Mouse (Mus musculus) gastrocnemius, adult 2 months (tissue): ENCODE measurements around the gene Zfp446. TPM values are rescaled to one million over a fixed set of nuclear protein-coding genes. Genes with fewer than 3 reads are reported as not detected.

Source experiments
- DNase-seq: peaks from one replicate; pipeline ENCODE4 v3.0.0; 2022
- H3K27ac ChIP-seq: fragments of 200-600 bp; 2 replicates; pipeline ENCODE4 v1.8.1; 2022; ENCODE audit warnings: mild to moderate bottlenecking
- H3K4me3 ChIP-seq: fragments of 200-600 bp; 2 replicates; pipeline ENCODE4 v1.8.1; 2022; ENCODE audit warnings: mild to moderate bottlenecking, moderate library complexity
- CTCF ChIP-seq: fragments of 200-600 bp; IDR thresholded peaks from 2 replicates; pipeline ENCODE4 v1.8.1; 2022; ENCODE audit warnings: antibody characterized with exemption, mild to moderate bottlenecking, moderate library complexity
- intact Hi-C: fragments of 180-260 bp; cut with DNase I; formaldehyde crosslinking; loops from one replicate; pipeline ENCODE4 v1.15.1; 2025
- total RNA-seq, 2 experiments: library from RNA; stranded (reverse); gene quantifications; 2 replicates each; pipeline ENCODE4 v1.2.3; 2021

Zfp446 gene
- total RNA-seq, 2 experiments from 2014 or later = 2.7 TPM

DNA sequence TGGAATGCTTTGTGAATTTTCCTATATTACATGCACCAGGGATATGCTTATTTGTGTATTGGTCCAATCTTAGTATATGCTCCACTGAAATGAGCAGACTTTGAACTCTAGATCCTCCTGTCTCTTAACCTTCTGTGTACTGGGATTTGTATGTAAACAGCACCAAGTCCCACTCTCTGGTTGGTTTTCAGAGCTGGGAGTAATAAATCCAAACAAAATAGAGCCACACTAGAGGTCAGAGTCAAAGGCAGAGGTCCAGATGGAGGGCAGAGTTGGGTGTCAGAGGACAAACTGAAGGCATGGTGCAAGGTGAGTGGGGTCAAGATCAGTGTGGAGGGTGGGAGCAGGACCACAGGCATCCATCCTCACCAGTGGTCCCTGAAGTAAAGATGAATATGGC is 18.2 kb downstream of the Zfp446 start:
- intact Hi-C loops = no loop called here
- no peak for TF ChIP-seq CTCF
- H3K4me3 ChIP-seq = no peak overlapping the region
- H3K27ac ChIP-seq = no peak overlapping the region
- no peak for DNase-seq

DNA sequence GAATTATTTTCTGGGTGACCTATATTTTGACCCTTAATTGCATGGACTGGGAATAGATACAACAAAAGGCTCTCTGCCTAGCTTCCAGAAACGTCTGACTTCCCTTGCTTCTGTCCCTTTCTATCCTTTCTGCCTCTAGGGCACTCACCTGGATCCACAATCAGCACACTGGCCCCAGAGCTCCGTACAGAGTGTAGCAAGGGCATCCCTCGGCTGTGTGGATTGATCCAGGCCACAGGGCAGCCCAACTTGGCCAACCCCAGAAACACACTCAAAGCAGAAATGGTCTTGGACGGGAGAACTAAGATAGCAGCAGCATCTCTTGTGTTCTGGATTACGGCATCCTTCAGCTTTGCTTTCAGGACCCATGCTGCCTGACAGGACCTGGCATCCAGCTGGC is 19.6 kb downstream of the Zfp446 start:
- no peak for DNase-seq
- TF ChIP-seq CTCF = no peak
- Histone ChIP-seq H3K27ac (no peak overlapping the region), H3K4me3 (no peak overlapping the region)
- intact Hi-C loops = no loop called here

DNA sequence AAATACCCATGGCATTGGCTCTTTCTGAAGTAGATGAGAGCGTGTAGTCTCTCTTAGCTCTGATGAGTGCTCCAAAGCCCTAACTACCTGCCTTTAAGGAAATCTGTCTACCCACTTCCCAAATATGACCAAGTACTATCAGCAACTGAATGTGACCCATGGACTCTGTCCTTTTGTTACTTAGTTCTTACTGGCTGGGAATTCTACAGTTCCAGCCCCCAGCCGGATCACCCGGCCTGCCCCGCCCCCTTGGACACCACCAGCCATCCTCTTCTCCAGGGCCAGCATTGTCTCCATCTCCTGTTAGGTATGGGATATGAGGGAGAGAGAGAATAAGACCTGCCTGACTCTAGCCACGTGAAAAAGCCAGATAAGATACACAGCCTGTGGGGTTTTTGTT is 20.4 kb downstream of the Zfp446 start, which contains the start of gene Slc27a5:
Gene Slc27a5 (minus strand): TSS at position 140 of the 400 bp plus-strand sequence.
- intact Hi-C loops = no loop called here
- Histone ChIP-seq H3K4me3 (no peak within 1 kb of the TSS), H3K27ac (no peak within 1 kb of the TSS)
- no peak for TF ChIP-seq CTCF
- DNase-seq = no peak

DNA sequence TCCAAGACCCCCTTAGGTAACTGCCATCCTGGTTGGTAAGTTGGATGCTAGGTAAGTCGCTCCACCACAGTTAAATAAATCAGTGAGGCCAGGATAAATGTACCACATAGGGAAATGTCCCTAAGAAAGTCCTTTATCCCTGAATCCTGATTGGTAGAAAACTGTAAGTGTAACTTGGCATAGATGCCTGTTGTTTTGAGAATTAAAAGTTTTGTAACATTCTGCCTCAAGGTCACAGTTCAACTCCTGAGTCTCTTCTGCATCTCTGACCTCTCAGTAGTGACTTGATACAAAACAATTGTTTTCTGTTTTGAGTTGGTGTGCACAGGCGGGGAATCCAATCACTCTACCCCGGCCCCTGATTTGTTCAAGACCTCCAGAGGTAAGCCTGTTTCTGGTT is 21.2 kb downstream of the Zfp446 start, which contains the start of gene Trim28:
Gene Trim28 (plus strand): TSS at position 264 of the 400 bp plus-strand sequence.
- no peak for TF ChIP-seq CTCF
- DNase-seq = no peak
- Histone ChIP-seq H3K4me3 (no peak within 1 kb of the TSS), H3K27ac (no peak within 1 kb of the TSS)
- intact Hi-C loops = no loop called here

DNA sequence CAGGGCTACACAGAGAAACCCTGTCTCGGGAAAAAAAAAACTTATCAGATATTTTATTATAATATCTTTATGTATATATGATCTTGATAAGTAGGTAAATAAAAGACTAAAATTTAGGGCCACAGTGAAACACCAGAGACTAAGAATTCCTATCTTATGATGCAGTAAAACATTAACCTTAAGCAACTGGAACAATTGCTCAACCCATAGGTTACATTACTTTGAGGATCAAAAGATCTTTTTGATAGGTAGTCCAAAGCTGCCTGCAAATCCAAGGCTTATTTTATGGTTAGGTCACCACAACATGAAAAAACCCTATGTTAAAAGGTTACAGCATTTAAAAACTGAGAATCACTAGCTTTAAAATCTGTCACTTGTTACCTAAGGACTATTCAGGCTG is 23.9 kb downstream of the Zfp446 start:
- DNase-seq = no peak
- no peak for TF ChIP-seq CTCF
- no peak overlapping the region for H3K4me3 ChIP-seq
- intact Hi-C loops = no loop called here
- no peak overlapping the region for H3K27ac ChIP-seq

DNA sequence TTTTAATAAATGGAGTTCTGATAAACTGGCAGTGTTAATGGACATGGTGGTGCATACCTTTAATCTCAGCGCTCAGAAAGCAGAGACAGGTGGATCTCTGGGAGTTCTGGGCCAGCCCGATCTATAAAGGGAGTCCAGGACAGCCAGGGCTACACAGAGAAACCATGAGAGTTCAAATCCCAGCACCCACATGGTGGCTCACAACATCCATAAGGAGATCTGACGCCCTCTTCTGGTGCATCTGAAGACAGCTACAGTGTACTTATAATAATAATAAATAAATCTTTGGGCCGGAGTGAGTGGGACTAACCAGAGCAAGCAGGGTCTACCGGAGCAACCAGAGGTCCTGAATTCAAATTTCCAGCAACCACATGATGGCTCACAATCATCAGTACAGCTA is 25.7 kb downstream of the Zfp446 start:
- no peak for DNase-seq
- no peak for TF ChIP-seq CTCF
- Histone ChIP-seq H3K27ac (no peak overlapping the region), H3K4me3 (no peak overlapping the region)
- intact Hi-C loops = no loop called here

DNA sequence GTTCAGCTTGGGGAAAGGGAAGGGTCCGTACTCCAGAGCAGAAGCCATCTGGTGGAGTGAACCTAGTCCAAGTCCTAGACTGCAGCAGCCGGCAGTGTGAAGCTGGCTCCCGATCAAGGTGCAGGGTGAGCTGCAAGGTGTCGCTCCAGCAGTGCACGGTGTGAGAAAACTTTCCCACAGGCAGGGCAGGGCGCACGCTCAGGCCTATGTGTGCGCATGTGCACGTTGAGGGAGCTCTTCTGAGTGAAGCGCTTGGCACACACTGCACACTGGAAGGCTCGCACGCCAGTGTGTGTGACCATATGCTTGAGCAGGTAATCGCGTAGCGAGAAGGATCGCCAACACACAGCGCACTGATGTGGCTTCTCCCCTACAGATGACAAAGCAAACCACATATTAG is 28.4 kb downstream of the Zfp446 start:
- DNase-seq = no peak
- peak overlapping the region; percentile 63 for H3K27ac ChIP-seq
- no peak for TF ChIP-seq CTCF
- H3K4me3 ChIP-seq = peak overlapping the region; percentile 36
- intact Hi-C loops = no loop called here

DNA sequence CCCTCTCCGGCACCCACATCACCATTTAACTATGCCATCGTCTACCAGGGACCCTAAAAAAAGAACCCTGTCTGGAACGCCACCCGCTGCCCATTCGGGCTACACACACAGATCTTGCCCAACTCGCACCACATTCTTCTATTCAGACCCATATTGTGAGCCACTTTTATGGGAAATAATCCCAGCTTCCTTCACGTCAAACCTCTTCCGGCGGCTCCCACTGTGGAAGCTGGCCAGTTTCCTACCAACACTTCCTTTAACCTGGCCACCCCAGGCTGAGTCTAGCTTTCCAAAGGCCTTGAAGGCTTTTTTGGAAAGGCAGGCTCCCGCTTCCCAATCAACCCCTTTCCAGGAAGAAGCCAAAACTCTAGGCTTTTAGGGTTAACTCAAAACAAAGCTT is 28.9 kb downstream of the Zfp446 start:
- no peak for DNase-seq
- intact Hi-C loops = no loop called here
- Histone ChIP-seq H3K4me3 (peak overlapping the region; percentile 36), H3K27ac (peak overlapping the region; percentile 63)
- no peak for TF ChIP-seq CTCF

DNA sequence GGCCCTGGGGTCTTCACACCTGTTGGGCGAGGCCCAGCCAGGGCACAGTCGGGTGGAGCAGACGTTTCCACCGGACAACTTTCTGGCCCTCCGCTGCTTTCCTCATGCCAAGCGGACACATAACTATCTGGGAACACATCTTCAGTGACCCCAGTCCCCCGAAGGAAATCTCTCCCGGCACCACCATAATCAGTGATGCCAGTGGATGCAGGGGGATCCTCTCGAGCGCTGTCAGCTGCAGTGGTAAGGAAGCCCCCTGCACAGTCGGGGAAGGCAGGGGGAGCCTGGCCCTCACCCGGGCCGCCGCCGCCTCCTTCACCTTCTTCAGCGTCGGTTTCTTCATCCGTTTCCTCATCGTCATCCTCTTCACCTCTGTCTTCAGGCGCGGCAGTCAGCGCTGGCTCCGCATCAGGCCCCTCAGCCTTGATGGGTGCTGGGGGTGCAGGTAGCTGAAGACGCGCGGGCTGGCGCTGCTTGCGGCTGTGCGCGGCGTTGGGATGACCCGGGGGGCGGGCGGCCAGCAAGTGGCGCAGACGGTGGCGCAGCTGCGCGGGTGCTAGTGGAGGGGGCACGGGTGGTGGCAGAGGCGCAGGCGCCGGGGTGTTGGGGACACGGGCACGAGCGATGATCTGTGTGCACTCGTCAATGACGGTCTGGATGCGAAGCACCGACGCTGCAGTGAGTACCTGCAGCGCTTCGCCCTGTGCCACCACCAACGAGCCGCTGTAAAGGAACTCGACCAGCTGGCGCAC is 29.9 kb downstream of the Zfp446 start:
- intact Hi-C loops = no loop called here
- Histone ChIP-seq H3K27ac (peak overlapping the region; percentile 63), H3K4me3 (peak overlapping the region; percentile 36)
- no peak for TF ChIP-seq CTCF
- DNase-seq = peak; percentile 20

DNA sequence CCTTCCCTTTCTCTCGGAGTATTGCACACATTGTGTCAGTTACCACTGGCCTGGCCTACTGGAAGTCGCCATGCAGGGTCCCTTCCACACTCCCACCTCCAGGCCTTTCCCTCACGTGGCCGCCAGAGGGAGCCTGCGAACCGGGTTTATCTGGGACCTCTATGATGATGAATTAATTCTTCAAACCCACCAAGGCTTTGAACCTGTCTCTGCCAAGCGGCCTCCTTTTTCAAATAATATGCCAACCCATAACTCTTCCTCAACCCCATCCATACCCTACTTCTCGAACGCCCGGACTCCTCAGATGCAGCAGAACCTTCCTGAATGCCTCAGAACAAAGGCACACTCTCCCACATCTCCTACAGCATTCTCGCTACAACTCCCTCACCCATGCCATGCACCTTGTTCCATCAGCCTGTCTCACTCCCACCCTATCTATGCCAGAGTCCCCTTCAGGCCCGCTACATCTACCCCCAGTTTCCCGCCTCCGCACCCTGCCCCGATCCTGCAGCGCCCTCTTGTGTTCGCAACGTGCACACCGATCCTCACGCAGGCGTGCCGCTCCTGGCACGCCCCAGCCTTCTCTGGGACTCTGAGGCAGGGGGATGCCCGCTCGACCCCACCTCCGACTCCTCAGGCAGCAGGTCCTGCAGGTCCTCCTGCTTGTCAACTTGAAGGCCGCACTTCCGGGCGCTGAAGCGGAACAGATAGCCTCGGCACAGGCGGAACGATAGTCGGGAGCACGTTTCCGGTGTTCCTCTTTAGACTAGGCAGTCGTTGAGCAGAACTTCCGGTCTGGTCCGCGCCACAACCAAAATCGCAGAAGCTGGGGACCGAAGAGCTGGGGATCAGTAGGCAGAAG is 31.7 kb downstream of the Zfp446 start:
- TF ChIP-seq CTCF = peak; percentile 74
- H3K4me3 ChIP-seq = peak overlapping the region; percentile 80
- peak overlapping the region; percentile 97 for H3K27ac ChIP-seq
- DNase-seq = peak; percentile 93
- intact Hi-C loops = loop anchor here (1.0 kb wide), 2 partner anchors 37 to 99 kb away; no protein-coding TSS in a partner anchor

DNA sequence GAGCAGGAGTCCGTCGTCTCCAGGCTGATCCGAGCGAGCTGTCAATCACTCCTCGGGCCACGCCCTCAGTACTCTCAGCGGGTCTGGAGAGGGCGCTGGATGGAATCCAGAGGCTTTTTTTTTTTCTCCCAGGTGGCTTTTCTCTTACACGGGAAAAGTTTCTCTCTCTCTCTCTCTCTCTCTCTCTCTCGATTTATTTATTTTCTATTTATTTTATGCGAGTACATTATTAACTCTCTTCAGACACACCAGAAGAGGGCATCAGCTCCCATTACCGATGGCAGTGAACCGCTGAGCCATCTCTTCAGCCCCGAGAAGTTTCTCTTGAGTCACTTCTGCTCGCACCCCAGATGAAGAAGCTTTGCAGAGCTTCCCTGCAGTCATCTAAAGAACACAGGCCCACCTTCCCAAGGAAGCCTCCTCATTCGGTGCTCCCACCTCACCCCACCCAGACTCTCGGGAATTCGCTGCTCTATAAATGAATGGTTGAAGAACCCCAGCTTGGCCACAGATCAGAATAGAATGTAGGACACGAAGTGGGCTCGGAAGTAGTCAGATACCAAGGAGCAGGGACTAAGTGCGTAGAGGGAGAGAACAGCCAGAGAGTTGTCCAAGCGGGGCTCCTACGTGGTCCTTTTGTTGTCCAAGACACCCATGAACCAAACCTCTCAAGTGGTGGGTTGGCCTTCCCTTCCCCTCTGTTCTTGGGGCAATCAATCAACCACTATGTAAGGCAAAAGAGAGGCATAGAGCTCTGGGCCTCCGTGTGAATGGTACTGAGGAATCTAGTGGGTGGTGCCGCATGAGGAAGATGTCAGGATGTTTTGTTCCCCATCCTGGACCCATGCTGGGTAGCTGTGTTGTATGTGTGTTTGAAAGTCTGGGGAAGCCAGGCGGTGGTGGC is 32.6 kb downstream of the Zfp446 start, which contains the start of gene Zbtb45:
Gene Zbtb45 (minus strand): TSS at position 30 of the 904 bp plus-strand sequence.
- intact Hi-C loops = no loop called here
- no peak for TF ChIP-seq CTCF

DNA sequence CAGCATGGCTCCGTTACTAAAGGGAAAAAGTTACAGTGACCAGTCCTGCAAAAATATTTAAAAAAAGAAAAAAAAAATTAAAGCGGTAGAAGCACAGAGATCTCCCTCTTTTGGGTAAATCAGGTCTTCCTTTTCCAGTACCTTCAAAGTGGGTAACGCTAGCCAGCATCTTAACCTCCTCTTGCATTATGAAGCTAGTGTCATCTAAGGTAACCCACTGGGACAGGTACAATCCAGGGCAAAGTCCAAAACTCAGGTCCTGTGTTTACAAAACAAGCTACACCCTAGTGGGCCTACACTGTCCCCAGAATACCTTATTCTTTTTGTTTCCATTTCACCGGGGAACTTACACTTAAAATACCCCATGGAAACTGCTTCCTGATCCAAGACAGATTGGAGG is 36.0 kb downstream of the Zfp446 start:
- TF ChIP-seq CTCF = no peak
- intact Hi-C loops = no loop called here
- no peak for DNase-seq
- no peak overlapping the region for H3K27ac ChIP-seq
- H3K4me3 ChIP-seq = no peak overlapping the region

More for the DNA sequence above, 32.6 kb downstream of the Zfp446 start, which contains the start of gene Zbtb45:
- DNase-seq = no peak
- peak within 1 kb of the TSS; percentile 97 for H3K27ac ChIP-seq
- H3K4me3 ChIP-seq = peak within 1 kb of the TSS; percentile 80
